Mouse (Mus musculus): Measurements from ENCODE around the gene Clba1. TPM values are rescaled to one million over a fixed set of nuclear protein-coding genes. Genes with fewer than 3 reads are reported as not detected.

The Clba1 gene
- polyA plus RNA-seq, 1 experiment from 2014 or later, result 12.3 TPM

GRCm38 (mm10) chr12:112864804-112865203 is 56.1 kb downstream of the Clba1 start:
- no peaks in the 10 kb centered on the region for H3K36me3 ChIP-seq (replicated peaks)
- no peaks in the 10 kb centered on the region for H3K9me3 ChIP-seq
- no peak overlapping the region for H3K27ac ChIP-seq
- H3K4me1 ChIP-seq, result peaks cover 12% of the 10 kb centered on the region
- WGBS, result 88% methylated on average over 7 of the region's 7 CpGs
- peaks cover 27% of the 10 kb centered on the region for H3K27me3 ChIP-seq (ENCODE audit: poor library complexity, severe bottlenecking)
- no peak for DNase-seq (ENCODE audit: extremely low spot score, low spot score)
- H3K4me3 ChIP-seq, result no peak overlapping the region

Other genes starting within 250 kb of the Clba1 start
- gene Inf2, start 220.2 kb upstream of the Clba1 start, polyA plus RNA-seq (2016; fragmentation: Nextera tagmentation; extraction: Ambion mirVana), result 1.1 and 1.3 TPM in 2 replicates
- gene Adssl1, start 188.9 kb upstream of the Clba1 start, polyA plus RNA-seq (2016; fragmentation: Nextera tagmentation; extraction: Ambion mirVana), result 4.9 and 6.6 TPM in 2 replicates
- 361 and 369 TPM in 2 replicates for gene Siva1, start 164.3 kb upstream of the Clba1 start, polyA plus RNA-seq (2016; fragmentation: Nextera tagmentation; extraction: Ambion mirVana)
- 39.2 and 41.9 TPM in 2 replicates for gene Akt1, start 134.1 kb upstream of the Clba1 start, polyA plus RNA-seq (2016; fragmentation: Nextera tagmentation; extraction: Ambion mirVana)
- gene Zbtb42, start 130.1 kb upstream of the Clba1 start, polyA plus RNA-seq (2016; fragmentation: Nextera tagmentation; extraction: Ambion mirVana), result 4.1 and 4.3 TPM in 2 replicates
- gene Cep170b, start 88.5 kb upstream of the Clba1 start, polyA plus RNA-seq (2016; fragmentation: Nextera tagmentation; extraction: Ambion mirVana), result 5.9 and 7.9 TPM in 2 replicates
- 3.8 and 3.9 TPM in 2 replicates for gene Pld4, start 48.3 kb upstream of the Clba1 start, polyA plus RNA-seq (2016; fragmentation: Nextera tagmentation; extraction: Ambion mirVana)
- gene Ahnak2, start 6.3 kb upstream of the Clba1 start, polyA plus RNA-seq (2016; fragmentation: Nextera tagmentation; extraction: Ambion mirVana), result 0.05 and 0.11 TPM in 2 replicates
- 189 and 199 TPM in 2 replicates for gene Cdca4, start 20.5 kb downstream of the Clba1 start, polyA plus RNA-seq (2016; fragmentation: Nextera tagmentation; extraction: Ambion mirVana)
- gene Gpr132, start 59.3 kb downstream of the Clba1 start, polyA plus RNA-seq (2016; fragmentation: Nextera tagmentation; extraction: Ambion mirVana), result 0.06 and 0.07 TPM in 2 replicates
- gene Jag2, start 120.8 kb downstream of the Clba1 start, polyA plus RNA-seq (2016; fragmentation: Nextera tagmentation; extraction: Ambion mirVana), result 2.3 and 3.8 TPM in 2 replicates
- 61.4 and 70.4 TPM in 2 replicates for gene Nudt14, start 133.2 kb downstream of the Clba1 start, polyA plus RNA-seq (2016; fragmentation: Nextera tagmentation; extraction: Ambion mirVana)
- gene Btbd6, start 167.5 kb downstream of the Clba1 start, polyA plus RNA-seq (2016; fragmentation: Nextera tagmentation; extraction: Ambion mirVana), result 22.4 and 24.2 TPM in 2 replicates
- 50.8 and 58.1 TPM in 2 replicates for gene Brf1, start 191.8 kb downstream of the Clba1 start, polyA plus RNA-seq (2016; fragmentation: Nextera tagmentation; extraction: Ambion mirVana)
- gene Pacs2, start 205.6 kb downstream of the Clba1 start, polyA plus RNA-seq (2016; fragmentation: Nextera tagmentation; extraction: Ambion mirVana), result 16.9 and 18.3 TPM in 2 replicates

Data from forebrain, embryonic 10.5 days (tissue).